Mouse (Mus musculus): ENCODE data around the gene Smarce1. TPM values are rescaled to one million over a fixed set of nuclear protein-coding genes. Genes with fewer than 3 reads are reported as not detected.
"Not testable (repeated sequence)": the region's sequence is repeated elsewhere in the genome, so short reads cannot be mapped to it uniquely, and the experiment has no call there.

Smarce1 gene
- polyA plus RNA-seq, 1 experiment from 2014 or later = 225 TPM

DNA sequence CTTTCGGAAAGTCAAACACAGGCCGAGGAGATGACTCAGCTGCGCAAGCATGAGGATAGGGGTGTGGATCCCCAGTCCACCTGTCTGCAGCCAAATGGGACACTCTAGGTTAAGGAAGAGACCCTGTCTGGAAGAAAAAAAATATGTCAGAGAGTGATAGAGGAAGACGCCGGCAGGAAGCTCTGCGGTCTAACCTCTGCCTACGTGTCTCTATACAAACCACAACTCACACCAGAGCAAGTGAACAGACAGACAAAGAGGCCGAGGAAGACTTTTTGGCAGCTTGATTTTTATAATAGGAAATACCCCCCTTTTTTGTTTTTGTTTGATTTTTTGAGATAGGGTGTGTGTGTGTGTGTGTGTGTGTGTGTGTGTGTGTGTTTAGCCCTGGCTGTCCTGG is 24.5 kb upstream of the Smarce1 start:
- WGBS = 98% methylated on average over 8 of the region's 8 CpGs
- Histone ChIP-seq H3K9me3 (ENCODE audit: control insufficient read depth, low read length) (no peaks in the 10 kb centered on the region), H3K4me3 (ENCODE audit: low read length) (no peak overlapping the region), H3K4me1 (ENCODE audit: control insufficient read depth, insufficient read depth, low read depth, low read length) (no peaks in the 10 kb centered on the region), H3K27me3 (replicated peaks; ENCODE audit: control insufficient read depth, insufficient read depth, low read length) (no peaks in the 10 kb centered on the region), H3K36me3 (ENCODE audit: control insufficient read depth, insufficient read depth, low read length) (no peaks in the 10 kb centered on the region), H3K9ac (ENCODE audit: low read depth, low read length) (no peak overlapping the region), H3K4me2 (ENCODE audit: low read length) (no peak overlapping the region), H3K27ac (ENCODE audit: low read depth, low read length) (no peak overlapping the region)
- no peak for ATAC-seq

DNA sequence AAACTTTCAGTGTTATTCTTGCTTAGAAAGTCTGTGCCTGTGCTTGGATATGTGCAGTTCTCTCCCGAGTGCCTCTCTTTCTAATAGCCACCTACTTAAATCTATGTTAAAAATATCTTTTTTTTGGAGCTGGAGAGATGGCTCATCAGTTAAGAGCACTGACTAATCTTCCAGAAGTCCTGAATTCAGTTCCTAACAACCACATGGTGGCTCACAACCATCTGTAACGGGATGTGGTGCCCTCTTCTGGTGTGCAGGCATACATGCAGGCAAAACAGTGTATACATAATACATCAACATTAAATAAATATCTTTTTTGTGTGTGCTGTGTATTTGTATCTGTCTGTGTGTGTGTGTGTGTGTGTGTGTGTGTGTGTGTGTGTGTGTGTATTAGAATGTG is 23.1 kb upstream of the Smarce1 start:
- H3K4me3 ChIP-seq (ENCODE audit: low read length) = no peak overlapping the region
- H3K9ac ChIP-seq (ENCODE audit: low read depth, low read length) = no peak overlapping the region
- no peak overlapping the region for H3K4me2 ChIP-seq (ENCODE audit: low read length)
- no peaks in the 10 kb centered on the region for H3K9me3 ChIP-seq (ENCODE audit: control insufficient read depth, low read length)
- ATAC-seq = no peak
- H3K27me3 ChIP-seq (replicated peaks; ENCODE audit: control insufficient read depth, insufficient read depth, low read length) = no peaks in the 10 kb centered on the region
- H3K27ac ChIP-seq (ENCODE audit: low read depth, low read length) = no peak overlapping the region
- no peaks in the 10 kb centered on the region for H3K4me1 ChIP-seq (ENCODE audit: control insufficient read depth, insufficient read depth, low read depth, low read length)
- 65% methylated on average over 2 of the region's 2 CpGs for WGBS
- H3K36me3 ChIP-seq (ENCODE audit: control insufficient read depth, insufficient read depth, low read length) = no peaks in the 10 kb centered on the region

DNA sequence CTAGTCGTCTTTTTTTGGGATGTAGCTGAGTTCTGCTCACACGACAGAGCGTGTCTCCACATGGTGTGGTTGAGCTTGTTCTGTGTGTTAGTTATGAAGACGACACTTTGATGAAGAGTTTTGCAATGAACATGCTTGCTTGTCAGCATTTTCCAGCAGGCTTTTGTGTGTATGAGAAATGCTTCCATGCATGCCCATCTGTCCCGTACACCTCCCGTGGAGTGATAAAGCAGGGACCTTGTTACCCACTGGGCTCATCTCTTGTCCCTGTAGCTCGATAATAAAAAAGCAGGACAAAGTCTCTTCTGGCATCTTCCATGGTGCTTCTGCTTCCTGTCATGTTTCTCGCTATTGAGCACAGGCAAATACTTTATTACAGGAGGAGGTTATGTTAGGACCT is 21.9 kb upstream of the Smarce1 start:
- no peak overlapping the region for H3K9ac ChIP-seq (ENCODE audit: low read depth, low read length)
- H3K27ac ChIP-seq (ENCODE audit: low read depth, low read length) = no peak overlapping the region
- 48% methylated on average over 8 of the region's 8 CpGs for WGBS
- no peak overlapping the region for H3K4me2 ChIP-seq (ENCODE audit: low read length)
- H3K36me3 ChIP-seq (ENCODE audit: control insufficient read depth, insufficient read depth, low read length) = no peaks in the 10 kb centered on the region
- no peaks in the 10 kb centered on the region for H3K4me1 ChIP-seq (ENCODE audit: control insufficient read depth, insufficient read depth, low read depth, low read length)
- H3K9me3 ChIP-seq (ENCODE audit: control insufficient read depth, low read length) = no peaks in the 10 kb centered on the region
- ATAC-seq = no peak
- H3K27me3 ChIP-seq (replicated peaks; ENCODE audit: control insufficient read depth, insufficient read depth, low read length) = no peaks in the 10 kb centered on the region
- no peak overlapping the region for H3K4me3 ChIP-seq (ENCODE audit: low read length)

DNA sequence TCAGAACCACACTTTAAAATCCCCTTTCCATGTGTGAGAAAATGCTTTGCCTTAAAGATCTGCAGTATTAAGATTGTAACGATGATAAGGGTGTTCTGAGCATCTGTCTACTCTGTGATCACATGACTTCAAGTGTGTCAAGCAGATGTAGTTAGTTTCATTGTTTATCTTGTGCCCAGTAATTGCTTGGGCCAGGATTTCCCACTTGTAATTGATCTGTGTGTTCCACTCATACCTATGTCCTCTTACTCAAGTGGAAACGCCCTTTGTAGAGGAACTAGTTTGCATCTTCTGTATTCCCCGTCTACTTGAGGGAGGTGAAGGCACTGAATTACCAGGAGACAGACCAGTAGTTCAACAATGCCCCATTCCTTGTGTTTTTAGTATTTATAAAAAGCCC is 19.8 kb upstream of the Smarce1 start:
- ATAC-seq = no peak
- no peak overlapping the region for H3K9ac ChIP-seq (ENCODE audit: low read depth, low read length)
- no peaks in the 10 kb centered on the region for H3K9me3 ChIP-seq (ENCODE audit: control insufficient read depth, low read length)
- WGBS = 80% methylated on average over 3 of the region's 3 CpGs
- H3K4me3 ChIP-seq (ENCODE audit: low read length) = no peak overlapping the region
- H3K4me2 ChIP-seq (ENCODE audit: low read length) = no peak overlapping the region
- no peaks in the 10 kb centered on the region for H3K4me1 ChIP-seq (ENCODE audit: control insufficient read depth, insufficient read depth, low read depth, low read length)
- no peak overlapping the region for H3K27ac ChIP-seq (ENCODE audit: low read depth, low read length)
- H3K27me3 ChIP-seq (replicated peaks; ENCODE audit: control insufficient read depth, insufficient read depth, low read length) = no peaks in the 10 kb centered on the region
- no peaks in the 10 kb centered on the region for H3K36me3 ChIP-seq (ENCODE audit: control insufficient read depth, insufficient read depth, low read length)

DNA sequence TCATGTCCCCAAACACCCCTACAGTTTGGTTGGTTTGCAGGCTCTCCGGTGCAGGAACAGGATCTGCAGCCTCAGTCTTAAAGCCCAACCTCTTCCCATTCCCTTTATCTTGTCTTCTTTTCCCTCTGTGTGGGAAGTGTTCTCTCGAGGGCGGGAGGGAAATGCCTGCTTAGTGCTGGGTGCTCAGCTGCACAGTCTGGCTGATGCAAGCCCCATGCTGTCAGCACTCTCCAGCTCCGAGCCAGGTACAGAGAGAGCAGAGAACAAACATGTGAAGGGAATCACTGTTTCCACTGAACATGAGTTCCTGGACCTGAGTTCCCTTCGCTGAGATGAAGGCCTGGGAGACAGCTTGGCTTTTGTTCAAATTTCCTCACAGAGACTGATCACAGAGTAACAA is 19.4 kb upstream of the Smarce1 start:
- no peak overlapping the region for H3K4me2 ChIP-seq (ENCODE audit: low read length)
- H3K9ac ChIP-seq (ENCODE audit: low read depth, low read length) = no peak overlapping the region
- H3K27me3 ChIP-seq (replicated peaks; ENCODE audit: control insufficient read depth, insufficient read depth, low read length) = no peaks in the 10 kb centered on the region
- 60% methylated on average over 5 of the region's 5 CpGs for WGBS
- ATAC-seq = no peak
- no peak overlapping the region for H3K4me3 ChIP-seq (ENCODE audit: low read length)
- no peak overlapping the region for H3K27ac ChIP-seq (ENCODE audit: low read depth, low read length)
- H3K4me1 ChIP-seq (ENCODE audit: control insufficient read depth, insufficient read depth, low read depth, low read length) = no peaks in the 10 kb centered on the region
- H3K9me3 ChIP-seq (ENCODE audit: control insufficient read depth, low read length) = no peaks in the 10 kb centered on the region
- H3K36me3 ChIP-seq (ENCODE audit: control insufficient read depth, insufficient read depth, low read length) = no peaks in the 10 kb centered on the region

DNA sequence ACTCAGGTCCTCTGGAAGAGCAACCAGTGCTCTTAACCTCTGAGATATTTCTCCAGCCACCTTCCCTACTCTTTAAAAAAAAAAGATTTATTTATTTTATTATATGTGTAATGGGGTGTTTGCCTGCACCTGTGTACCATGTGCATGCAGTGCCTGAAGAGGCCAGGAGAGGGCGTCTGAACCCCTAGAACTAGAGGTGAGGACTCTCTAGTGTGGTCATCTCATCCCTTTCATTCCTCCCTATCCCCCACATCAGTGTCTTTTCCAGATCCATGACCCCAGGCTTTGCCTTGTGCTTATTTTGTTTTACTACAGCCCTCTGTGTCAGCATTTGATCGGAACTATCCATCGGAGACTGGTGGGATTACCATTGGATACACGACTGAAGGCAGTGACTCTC is 18.3 kb upstream of the Smarce1 start:
- Histone ChIP-seq H3K36me3 (ENCODE audit: control insufficient read depth, insufficient read depth, low read length) (no peaks in the 10 kb centered on the region), H3K4me1 (ENCODE audit: control insufficient read depth, insufficient read depth, low read depth, low read length) (peaks cover under 1% of the 10 kb centered on the region), H3K27me3 (replicated peaks; ENCODE audit: control insufficient read depth, insufficient read depth, low read length) (no peaks in the 10 kb centered on the region), H3K4me2 (ENCODE audit: low read length) (no peak overlapping the region), H3K9me3 (ENCODE audit: control insufficient read depth, low read length) (no peaks in the 10 kb centered on the region), H3K4me3 (ENCODE audit: low read length) (no peak overlapping the region), H3K27ac (ENCODE audit: low read depth, low read length) (no peak overlapping the region), H3K9ac (ENCODE audit: low read depth, low read length) (no peak overlapping the region)
- ATAC-seq = no peak
- WGBS = 66% methylated on average over 4 of the region's 4 CpGs

DNA sequence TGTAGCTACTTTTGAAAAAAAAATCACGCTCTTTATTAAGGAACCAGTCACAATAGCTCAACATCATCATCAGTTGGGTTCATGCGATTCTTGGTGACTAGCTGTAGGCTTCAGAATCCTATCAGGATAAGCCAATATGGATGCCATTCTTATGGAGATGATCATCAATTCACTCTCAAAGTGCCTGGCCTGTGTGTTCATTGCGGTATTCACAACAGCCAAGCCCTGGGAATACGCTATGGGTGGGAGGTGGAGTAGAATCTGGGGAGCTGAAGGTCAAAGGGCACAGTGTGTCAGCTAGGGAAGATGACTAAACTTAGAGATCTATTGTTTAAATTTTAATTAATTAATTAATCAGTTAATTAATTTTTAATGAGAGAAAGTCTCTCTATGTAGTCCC is 17.1 kb upstream of the Smarce1 start:
- ATAC-seq = no peak
- WGBS = 92% methylated on average over 4 of the region's 4 CpGs

DNA sequence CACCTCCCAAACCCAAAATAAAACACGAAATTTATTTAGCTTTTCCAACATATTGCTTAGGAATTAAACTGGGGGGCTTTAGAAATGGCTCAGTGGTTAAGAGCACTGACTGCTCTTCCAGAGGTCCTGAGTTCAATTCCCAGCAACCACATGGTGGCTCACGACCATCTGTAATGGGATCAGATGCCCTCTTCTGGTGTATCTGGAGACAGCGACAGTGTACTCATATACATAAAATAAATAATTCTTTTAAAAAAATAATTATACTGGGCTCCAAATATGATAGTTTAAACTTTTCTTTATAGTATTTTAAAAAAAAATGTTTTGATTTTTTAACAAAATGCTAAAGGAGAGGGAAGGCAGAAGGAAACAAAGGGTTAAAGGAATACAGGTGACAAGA is 13.7 kb upstream of the Smarce1 start:
- H3K27ac ChIP-seq (ENCODE audit: low read depth, low read length); H3K9ac ChIP-seq (ENCODE audit: low read depth, low read length); H3K4me2 ChIP-seq (ENCODE audit: low read length); H3K27me3 ChIP-seq (replicated peaks; ENCODE audit: control insufficient read depth, insufficient read depth, low read length); H3K9me3 ChIP-seq (ENCODE audit: control insufficient read depth, low read length); H3K4me1 ChIP-seq (ENCODE audit: control insufficient read depth, insufficient read depth, low read depth, low read length); H3K4me3 ChIP-seq (ENCODE audit: low read length); ATAC-seq; H3K36me3 ChIP-seq (ENCODE audit: control insufficient read depth, insufficient read depth, low read length): not testable (repeated sequence)
- WGBS = 46% methylated on average over 3 of the region's 3 CpGs

More for the DNA sequence above, 17.1 kb upstream of the Smarce1 start:
- H3K9me3 ChIP-seq (ENCODE audit: control insufficient read depth, low read length) = no peaks in the 10 kb centered on the region
- no peak overlapping the region for H3K9ac ChIP-seq (ENCODE audit: low read depth, low read length)
- no peak overlapping the region for H3K27ac ChIP-seq (ENCODE audit: low read depth, low read length)
- no peaks in the 10 kb centered on the region for H3K36me3 ChIP-seq (ENCODE audit: control insufficient read depth, insufficient read depth, low read length)
- no peak overlapping the region for H3K4me2 ChIP-seq (ENCODE audit: low read length)
- no peak overlapping the region for H3K4me3 ChIP-seq (ENCODE audit: low read length)
- H3K4me1 ChIP-seq (ENCODE audit: control insufficient read depth, insufficient read depth, low read depth, low read length) = peaks cover 3% of the 10 kb centered on the region
- no peaks in the 10 kb centered on the region for H3K27me3 ChIP-seq (replicated peaks; ENCODE audit: control insufficient read depth, insufficient read depth, low read length)

DNA sequence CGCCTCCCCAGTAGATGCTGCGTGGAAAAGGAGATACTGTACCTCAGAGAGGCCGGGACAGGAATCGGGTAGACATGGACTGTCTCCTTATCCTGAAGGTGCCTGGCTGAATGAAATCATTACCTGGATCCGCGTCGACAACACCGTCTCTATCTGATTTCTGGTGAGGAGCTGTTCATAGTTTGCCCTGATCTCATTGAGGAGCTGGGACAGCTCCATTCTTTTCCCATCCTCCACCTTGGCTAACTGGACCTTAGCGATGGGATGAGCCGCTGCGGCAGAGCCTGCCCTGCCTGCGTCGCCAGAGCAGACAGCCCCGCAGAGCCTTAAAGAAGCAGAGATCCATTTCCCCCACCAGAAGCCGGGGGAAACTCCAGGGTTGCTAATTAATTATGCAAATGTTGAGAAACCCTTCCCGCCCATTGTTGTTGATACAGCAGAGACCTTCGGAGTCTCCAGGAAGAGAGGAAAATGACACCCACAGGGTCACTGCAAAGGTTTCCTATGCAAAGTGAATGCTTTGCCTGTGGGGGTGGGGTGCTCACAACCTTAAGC is 13.1 kb upstream of the Smarce1 start, which contains the start of gene Krt222:
TSS of gene Krt222 (minus strand) at position 266 of the 555 bp plus-strand sequence.
- no peaks in the 10 kb centered on the region for H3K27me3 ChIP-seq (replicated peaks; ENCODE audit: control insufficient read depth, insufficient read depth, low read length)
- WGBS = 5% methylated on average over 17 of the region's 17 CpGs
- H3K9me3 ChIP-seq (ENCODE audit: control insufficient read depth, low read length) = no peaks in the 10 kb centered on the region
- H3K4me2 ChIP-seq (ENCODE audit: low read length) = peak within 1 kb of the TSS; percentile 54
- H3K27ac ChIP-seq (ENCODE audit: low read depth, low read length) = peak within 1 kb of the TSS; percentile 64
- ATAC-seq = peak; percentile 80
- H3K4me3 ChIP-seq (ENCODE audit: low read length) = peak within 1 kb of the TSS; percentile 42
- H3K36me3 ChIP-seq (ENCODE audit: control insufficient read depth, insufficient read depth, low read length) = no peaks in the 10 kb centered on the region
- peaks cover 3% of the 10 kb centered on the region for H3K4me1 ChIP-seq (ENCODE audit: control insufficient read depth, insufficient read depth, low read depth, low read length)
- H3K9ac ChIP-seq (ENCODE audit: low read depth, low read length) = peak within 1 kb of the TSS; percentile 58

Measured in hindbrain, embryonic 16.5 days (tissue).